Mouse (Mus musculus) macrophage (primary cell): ENCODE results near the gene Magi1. TPM values are rescaled to one million over a fixed set of nuclear protein-coding genes. Genes with fewer than 3 reads are reported as not detected.

ENCODE experiments used
- H3K27ac ChIP-seq: fragments of 350-480 bp; formaldehyde crosslinking; 2 replicates; pipeline ENCODE4 v1.9.0; 2021
- H3K36me3 ChIP-seq: fragments of 350-480 bp; formaldehyde crosslinking; 2 replicates; pipeline ENCODE4 v1.9.0; 2021; ENCODE audit errors: inconsistent target
- H3K4me3 ChIP-seq: fragments of 350-480 bp; formaldehyde crosslinking; 2 replicates; pipeline ENCODE4 v1.9.0; 2021; ENCODE audit errors: inconsistent target
- H3K79me2 ChIP-seq: fragments of 350-480 bp; formaldehyde crosslinking; 2 replicates; pipeline ENCODE4 v1.9.0; 2021; ENCODE audit errors: inconsistent target
- WGBS: methylation state at CpG from one replicate; pipeline ENCODE4 v1.1.7; 2026; ENCODE audit warnings: inconsistent platforms; ENCODE audit not compliant: missing documents; 5-methylcytosine and 5-hydroxymethylcytosine counted together
- polyA plus RNA-seq: library from polyadenylated mRNA; stranded (reverse); fragments of 250-400 nt; gene quantifications from 3 replicates; pipeline ENCODE4 v1.2.4, GENCODE M21; 2018; ENCODE audit warnings: inconsistent platforms

Gene Magi1
- polyA plus RNA-seq, 1 experiment from 2014 or later = 0.14 TPM

GRCm38 (mm10) chr6:94201940-94202339, 81.8 kb downstream of the Magi1 start:
- no peak overlapping the region for H3K27ac ChIP-seq
- 100% methylated on average over 2 of the region's 2 CpGs for WGBS
- no peaks in the 10 kb centered on the region for H3K79me2 ChIP-seq
- no peaks in the 10 kb centered on the region for H3K36me3 ChIP-seq
- no peak overlapping the region for H3K4me3 ChIP-seq

- H3K27ac ChIP-seq = no peak overlapping the region
- H3K36me3 ChIP-seq = no peaks in the 10 kb centered on the region
- no peak overlapping the region for H3K4me3 ChIP-seq
- no peaks in the 10 kb centered on the region for H3K79me2 ChIP-seq
- WGBS = 65% methylated on average over 3 of the region's 3 CpGs
Measured at GRCm38 (mm10) chr6:94200910-94201309, 82.8 kb downstream of the Magi1 start.

- Histone ChIP-seq H3K36me3 (no peaks in the 10 kb centered on the region), H3K4me3 (no peak overlapping the region), H3K79me2 (no peaks in the 10 kb centered on the region), H3K27ac (no peak overlapping the region)
- 76% methylated on average over 2 of the region's 2 CpGs for WGBS
Measured at GRCm38 (mm10) chr6:94199696-94200095, 84.0 kb downstream of the Magi1 start.

- Histone ChIP-seq H3K4me3 (no peak overlapping the region), H3K79me2 (no peaks in the 10 kb centered on the region), H3K27ac (no peak overlapping the region), H3K36me3 (no peaks in the 10 kb centered on the region)
- 82% methylated on average over 1 of the region's 1 CpGs for WGBS
Measured at GRCm38 (mm10) chr6:94197831-94198230, 85.9 kb downstream of the Magi1 start.

- Histone ChIP-seq H3K4me3 (no peak overlapping the region), H3K27ac (no peak overlapping the region), H3K36me3 (no peaks in the 10 kb centered on the region), H3K79me2 (no peaks in the 10 kb centered on the region)
- WGBS = 67% methylated on average over 14 of the region's 14 CpGs
Measured at GRCm38 (mm10) chr6:94195303-94195911, 88.3 kb downstream of the Magi1 start.

GRCm38 (mm10) chr6:94190830-94191229, 92.9 kb downstream of the Magi1 start:
- Histone ChIP-seq H3K4me3 (no peak overlapping the region), H3K36me3 (no peaks in the 10 kb centered on the region), H3K27ac (no peak overlapping the region), H3K79me2 (no peaks in the 10 kb centered on the region)
- 64% methylated on average over 5 of the region's 5 CpGs for WGBS

GRCm38 (mm10) chr6:94189379-94189778, 94.3 kb downstream of the Magi1 start:
- Histone ChIP-seq H3K27ac (no peak overlapping the region), H3K36me3 (no peaks in the 10 kb centered on the region), H3K79me2 (no peaks in the 10 kb centered on the region), H3K4me3 (no peak overlapping the region)
- WGBS = 15% methylated on average over 5 of the region's 5 CpGs

GRCm38 (mm10) chr6:94186628-94187319, 96.9 kb downstream of the Magi1 start:
- Histone ChIP-seq H3K27ac (no peak overlapping the region), H3K79me2 (no peaks in the 10 kb centered on the region), H3K4me3 (no peak overlapping the region), H3K36me3 (no peaks in the 10 kb centered on the region)
- WGBS = 8% methylated on average over 7 of the region's 7 CpGs

GRCm38 (mm10) chr6:94184268-94184667, 99.4 kb downstream of the Magi1 start:
- Histone ChIP-seq H3K27ac (no peak overlapping the region), H3K4me3 (no peak overlapping the region), H3K79me2 (no peaks in the 10 kb centered on the region), H3K36me3 (no peaks in the 10 kb centered on the region)
- 27% methylated on average over 4 of the region's 4 CpGs for WGBS

GRCm38 (mm10) chr6:94183354-94183851, 100.3 kb downstream of the Magi1 start:
- Histone ChIP-seq H3K79me2 (no peaks in the 10 kb centered on the region), H3K36me3 (no peaks in the 10 kb centered on the region), H3K27ac (no peak overlapping the region), H3K4me3 (no peak overlapping the region)
- WGBS = 71% methylated on average over 14 of the region's 14 CpGs

GRCm38 (mm10) chr6:94181673-94182255, 102.0 kb downstream of the Magi1 start:
- H3K79me2 ChIP-seq = no peaks in the 10 kb centered on the region
- WGBS = 64% methylated on average over 2 of the region's 2 CpGs
- H3K36me3 ChIP-seq = no peaks in the 10 kb centered on the region
- H3K4me3 ChIP-seq = no peak overlapping the region
- H3K27ac ChIP-seq = no peak overlapping the region

- 77% methylated on average over 14 of the region's 14 CpGs for WGBS
- Histone ChIP-seq H3K79me2 (no peaks in the 10 kb centered on the region), H3K36me3 (no peaks in the 10 kb centered on the region), H3K4me3 (no peak overlapping the region), H3K27ac (no peak overlapping the region)
Measured at GRCm38 (mm10) chr6:94180331-94181150, 103.2 kb downstream of the Magi1 start.

- no peaks in the 10 kb centered on the region for H3K79me2 ChIP-seq
- no peaks in the 10 kb centered on the region for H3K36me3 ChIP-seq
- 82% methylated on average over 3 of the region's 3 CpGs for WGBS
Measured at GRCm38 (mm10) chr6:94177559-94177958, 106.2 kb downstream of the Magi1 start.

GRCm38 (mm10) chr6:94176705-94177104, 107.0 kb downstream of the Magi1 start:
- 34% methylated on average over 4 of the region's 4 CpGs for WGBS
- H3K36me3 ChIP-seq = no peaks in the 10 kb centered on the region
- H3K4me3 ChIP-seq = no peak overlapping the region
- H3K79me2 ChIP-seq = no peaks in the 10 kb centered on the region
- H3K27ac ChIP-seq = no peak overlapping the region

More at GRCm38 (mm10) chr6:94177559-94177958, 106.2 kb downstream of the Magi1 start:
- H3K27ac ChIP-seq = no peak overlapping the region
- no peak overlapping the region for H3K4me3 ChIP-seq
